Mouse (Mus musculus): ENCODE results near the gene Pdxp. TPM values are rescaled to one million over a fixed set of nuclear protein-coding genes. Genes with fewer than 3 reads are reported as not detected.

The Pdxp gene
- polyA plus RNA-seq, 1 experiment from 2014 or later, result 47.1 TPM

- Histone ChIP-seq H3K27ac (no peak overlapping the region), H3K27me3 (replicated peaks) (no peaks in the 10 kb centered on the region), H3K36me3 (peaks cover 19% of the 10 kb centered on the region), H3K4me2 (replicated peaks) (no peak overlapping the region), H3K9me3 (no peaks in the 10 kb centered on the region), H3K4me3 (no peak overlapping the region), H3K4me1 (peaks cover 20% of the 10 kb centered on the region), H3K9ac (no peak overlapping the region)
- WGBS, result 80% methylated on average over 12 of the region's 12 CpGs
- ATAC-seq (ENCODE audit: low FRiP score, low read depth), result no peak
Observed at GRCm38 (mm10) chr15:78919914-78920313, 6.2 kb downstream of the Pdxp start.

DNA sequence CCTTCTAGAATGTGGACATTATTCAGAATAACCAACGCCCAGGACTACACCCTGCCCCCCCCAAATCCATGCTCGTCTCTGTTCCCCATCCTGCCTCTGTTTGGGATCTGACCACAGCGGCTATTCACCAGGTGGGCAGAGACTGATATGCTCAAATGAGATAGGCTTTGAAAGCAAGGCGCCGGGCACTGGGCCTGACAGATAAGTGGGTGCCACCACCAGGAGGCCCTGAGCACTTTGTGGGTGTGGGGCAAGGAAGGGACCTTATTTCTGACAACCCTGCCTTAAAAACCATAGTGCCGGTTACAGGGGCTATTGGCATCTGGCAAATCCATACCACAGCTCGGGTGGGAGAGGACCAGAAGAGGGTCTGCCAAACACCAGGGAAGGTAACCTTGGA lies 9.0 kb downstream of the Pdxp start:
- Histone ChIP-seq H3K9me3 (no peaks in the 10 kb centered on the region), H3K36me3 (peaks cover 15% of the 10 kb centered on the region), H3K4me2 (replicated peaks) (no peak overlapping the region), H3K4me1 (peaks cover 24% of the 10 kb centered on the region), H3K4me3 (no peak overlapping the region), H3K27ac (no peak overlapping the region), H3K9ac (no peak overlapping the region), H3K27me3 (replicated peaks) (no peaks in the 10 kb centered on the region; the same call in 1 of the 2 replicates)
- no peak for ATAC-seq (ENCODE audit: low FRiP score, low read depth)
- 87% methylated on average over 7 of the region's 7 CpGs for WGBS

GRCm38 (mm10) chr15:78923585-78923984 lies 9.9 kb downstream of the Pdxp start:
- H3K9ac ChIP-seq, result no peak overlapping the region
- no peak for ATAC-seq (ENCODE audit: low FRiP score, low read depth)
- H3K27me3 ChIP-seq (replicated peaks), result no peaks in the 10 kb centered on the region; the same call in 1 of the 2 replicates
- peaks cover 8% of the 10 kb centered on the region for H3K36me3 ChIP-seq
- H3K4me3 ChIP-seq, result no peak overlapping the region
- H3K9me3 ChIP-seq, result no peaks in the 10 kb centered on the region
- H3K4me1 ChIP-seq, result peaks cover 32% of the 10 kb centered on the region
- no peak overlapping the region for H3K4me2 ChIP-seq (replicated peaks)
- no peak overlapping the region for H3K27ac ChIP-seq
- 74% methylated on average over 6 of the region's 6 CpGs for WGBS

GRCm38 (mm10) chr15:78925129-78925528 lies 11.4 kb downstream of the Pdxp start:
- H3K4me3 ChIP-seq, result no peak overlapping the region
- peaks cover 4% of the 10 kb centered on the region; the same call in 1 of the 2 replicates for H3K36me3 ChIP-seq
- no peak for ATAC-seq (ENCODE audit: low FRiP score, low read depth)
- no peaks in the 10 kb centered on the region for H3K9me3 ChIP-seq
- no peaks in the 10 kb centered on the region; the same call in 1 of the 2 replicates for H3K27me3 ChIP-seq (replicated peaks)
- WGBS, result 36% methylated on average over 8 of the region's 8 CpGs
- H3K27ac ChIP-seq, result no peak overlapping the region
- peaks cover 32% of the 10 kb centered on the region for H3K4me1 ChIP-seq
- H3K9ac ChIP-seq, result no peak overlapping the region
- no peak overlapping the region for H3K4me2 ChIP-seq (replicated peaks)

- WGBS, result 6% methylated on average over 20 of the region's 20 CpGs
- Histone ChIP-seq H3K9ac (peak within 1 kb of the TSS; percentile 33), H3K4me2 (replicated peaks) (peak within 1 kb of the TSS; percentile 55), H3K36me3 (0 out of 2 replicates have a peak, but pooled peaks cover 4% of the 10 kb centered on the region), H3K27me3 (replicated peaks) (no peaks in the 10 kb centered on the region; the same call in 1 of the 2 replicates), H3K4me1 (peaks cover 32% of the 10 kb centered on the region), H3K27ac (0 out of 2 replicates have a peak within 1 kb of the TSS, but pooled peaks have one; percentile 37), H3K9me3 (no peaks in the 10 kb centered on the region), H3K4me3 (peak within 1 kb of the TSS; percentile 22)
- ATAC-seq (ENCODE audit: low FRiP score, low read depth), result peak; percentile 23; the same call in 1 of the 2 replicates
Observed at GRCm38 (mm10) chr15:78926021-78926919, 12.6 kb downstream of the Pdxp start, which contains the start of gene Lgals1. Lgals1 (plus strand) TSS chr15:78926725.

GRCm38 (mm10) chr15:78927021-78927787 lies 13.5 kb downstream of the Pdxp start:
- Histone ChIP-seq H3K9ac (peak overlapping the region; percentile 44; the same call in 1 of the 2 replicates), H3K4me2 (replicated peaks) (peak overlapping the region; percentile 55), H3K27me3 (replicated peaks) (no peaks in the 10 kb centered on the region; the same call in 1 of the 2 replicates), H3K4me1 (peaks cover 32% of the 10 kb centered on the region), H3K36me3 (0 out of 2 replicates have a peak, but pooled peaks cover 4% of the 10 kb centered on the region), H3K4me3 (peak overlapping the region; percentile 22), H3K27ac (no peak overlapping the region), H3K9me3 (no peaks in the 10 kb centered on the region)
- no peak for ATAC-seq (ENCODE audit: low FRiP score, low read depth)
- WGBS, result 23% methylated on average over 15 of the region's 15 CpGs

- H3K27me3 ChIP-seq (replicated peaks), result no peaks in the 10 kb centered on the region; the same call in 1 of the 2 replicates
- H3K4me2 ChIP-seq (replicated peaks), result peak overlapping the region; percentile 55
- no peak overlapping the region for H3K27ac ChIP-seq
- H3K4me1 ChIP-seq, result peaks cover 32% of the 10 kb centered on the region
- under 1% methylated on average over 35 of the region's 35 CpGs for WGBS
- peak overlapping the region; percentile 22 for H3K4me3 ChIP-seq
- 0 out of 2 replicates have a peak, but pooled peaks cover 4% of the 10 kb centered on the region for H3K36me3 ChIP-seq
- peak overlapping the region; percentile 44; the same call in 1 of the 2 replicates for H3K9ac ChIP-seq
- ATAC-seq (ENCODE audit: low FRiP score, low read depth), result peak; percentile 42; the same call in 1 of the 2 replicates
- no peaks in the 10 kb centered on the region for H3K9me3 ChIP-seq
Observed at GRCm38 (mm10) chr15:78927788-78928457, 14.2 kb downstream of the Pdxp start.

DNA sequence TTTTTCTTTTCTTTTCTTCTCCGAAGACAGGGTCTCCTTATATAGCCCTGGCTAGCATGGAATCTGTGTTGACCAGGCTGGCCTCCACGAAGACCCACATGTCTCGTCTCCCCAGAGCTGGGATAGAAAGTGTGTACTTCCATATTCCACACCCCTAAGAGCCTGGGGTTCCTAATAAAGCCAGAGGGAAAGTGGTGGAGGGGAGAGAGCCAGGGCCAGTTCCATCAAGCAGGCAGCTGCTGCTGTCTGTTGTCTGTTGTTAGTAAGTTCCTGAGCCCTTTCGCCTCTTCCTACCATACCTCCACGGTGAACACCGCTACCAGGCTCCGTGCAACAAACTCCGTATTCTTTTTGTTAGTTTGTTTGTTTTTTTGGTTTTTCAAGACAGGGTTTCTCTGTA lies 14.8 kb downstream of the Pdxp start:
- Histone ChIP-seq H3K9me3 (no peaks in the 10 kb centered on the region), H3K4me1 (peaks cover 32% of the 10 kb centered on the region), H3K27me3 (replicated peaks) (no peaks in the 10 kb centered on the region; the same call in 1 of the 2 replicates), H3K9ac (0 out of 2 replicates have a peak overlapping the region, but pooled peaks have one; percentile 44), H3K4me3 (0 out of 2 replicates have a peak overlapping the region, but pooled peaks have one; percentile 0), H3K36me3 (0 out of 2 replicates have a peak, but pooled peaks cover 4% of the 10 kb centered on the region), H3K27ac (no peak overlapping the region), H3K4me2 (replicated peaks) (peak overlapping the region; percentile 55)
- 48% methylated on average over 8 of the region's 8 CpGs for WGBS
- ATAC-seq (ENCODE audit: low FRiP score, low read depth), result no peak

DNA sequence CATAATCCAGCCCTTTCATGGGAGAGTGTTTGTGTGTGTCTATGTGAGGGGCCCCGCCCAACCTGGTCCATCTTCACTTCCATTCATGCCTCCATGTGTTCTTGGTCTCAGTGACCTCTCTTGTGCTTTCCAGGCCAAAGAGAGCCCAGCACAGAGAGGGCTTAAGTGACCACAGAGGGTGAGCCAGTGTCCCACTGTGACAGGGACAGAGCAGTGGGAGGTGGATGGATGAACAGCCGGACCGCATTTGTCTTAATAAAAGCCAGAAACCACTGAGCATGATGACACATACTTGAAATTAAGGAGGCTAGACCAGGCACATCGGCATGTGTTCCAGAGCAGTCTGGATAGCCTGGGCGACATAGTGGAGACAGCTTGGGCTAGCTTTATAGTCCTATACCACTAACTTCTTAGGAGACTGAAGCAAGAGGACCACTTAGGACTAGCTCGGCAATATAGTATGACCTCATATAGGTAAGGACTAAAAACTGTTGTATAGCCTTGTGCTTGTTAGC lies 16.5 kb downstream of the Pdxp start:
- no peak for ATAC-seq (ENCODE audit: low FRiP score, low read depth)
- Histone ChIP-seq H3K27ac (no peak overlapping the region), H3K27me3 (replicated peaks) (no peaks in the 10 kb centered on the region; the same call in 1 of the 2 replicates), H3K36me3 (0 out of 2 replicates have a peak, but pooled peaks cover 4% of the 10 kb centered on the region), H3K4me1 (peaks cover 33% of the 10 kb centered on the region), H3K9me3 (no peaks in the 10 kb centered on the region), H3K4me3 (no peak overlapping the region), H3K4me2 (replicated peaks) (no peak overlapping the region), H3K9ac (no peak overlapping the region)
- WGBS, result 94% methylated on average over 6 of the region's 6 CpGs

- no peaks in the 10 kb centered on the region for H3K9me3 ChIP-seq
- peaks cover 33% of the 10 kb centered on the region for H3K4me1 ChIP-seq
- no peak for ATAC-seq (ENCODE audit: low FRiP score, low read depth)
- H3K36me3 ChIP-seq, result 0 out of 2 replicates have a peak, but pooled peaks cover 4% of the 10 kb centered on the region
- H3K9ac ChIP-seq, result no peak overlapping the region
- no peak overlapping the region for H3K4me2 ChIP-seq (replicated peaks)
- no peak overlapping the region for H3K27ac ChIP-seq
- WGBS, result 92% methylated on average over 7 of the region's 7 CpGs
- H3K27me3 ChIP-seq (replicated peaks), result no peaks in the 10 kb centered on the region; the same call in 1 of the 2 replicates
- H3K4me3 ChIP-seq, result no peak overlapping the region
Observed at GRCm38 (mm10) chr15:78930801-78931426, 17.2 kb downstream of the Pdxp start.

DNA sequence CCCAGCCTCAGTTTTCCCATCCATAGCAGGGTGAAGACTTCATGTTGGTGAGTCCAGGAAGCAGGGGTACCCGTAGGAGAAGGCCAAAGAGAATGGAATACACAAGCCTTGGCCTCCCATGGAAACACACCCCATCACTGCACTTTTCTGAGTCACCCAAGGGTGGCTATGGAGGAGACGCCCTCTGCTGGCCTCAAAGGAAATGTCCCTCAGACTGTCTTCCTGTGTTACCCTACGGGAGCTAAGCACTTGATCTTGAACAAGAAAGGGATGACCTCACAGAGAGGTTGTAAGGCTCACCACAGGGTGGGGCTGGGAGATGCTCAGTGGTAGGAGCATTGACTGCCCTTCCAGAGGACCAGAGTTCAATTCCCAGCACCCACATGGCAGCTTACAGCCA lies 17.9 kb downstream of the Pdxp start:
- H3K27me3 ChIP-seq (replicated peaks), result no peaks in the 10 kb centered on the region; the same call in 1 of the 2 replicates
- no peak overlapping the region for H3K9ac ChIP-seq
- H3K4me3 ChIP-seq, result no peak overlapping the region
- peaks cover 32% of the 10 kb centered on the region for H3K4me1 ChIP-seq
- H3K36me3 ChIP-seq, result peaks cover 7% of the 10 kb centered on the region; the same call in 1 of the 2 replicates
- H3K27ac ChIP-seq, result no peak overlapping the region
- ATAC-seq (ENCODE audit: low FRiP score, low read depth), result no peak
- 26% methylated on average over 3 of the region's 3 CpGs for WGBS
- H3K9me3 ChIP-seq, result no peaks in the 10 kb centered on the region
- H3K4me2 ChIP-seq (replicated peaks), result no peak overlapping the region

Measured in neural tube, embryonic 12.5 days (tissue).